ENCODE assay signal across 9 mouse cellular contexts in genomic region chr10:75834250-75834649, GRCm38 (mm10). TPM values are rescaled to one million over a fixed set of nuclear protein-coding genes. Genes with fewer than 3 reads are reported as not detected.
DNase-seq lines count a peak whose midpoint lies in the region; ATAC-seq lines count a peak whose summit lies in the region.
"Had no signal": no experiment of that assay in that cellular context is flagged by ENCODE, and none has a peak within 500 bp of the region (broad histone marks: within the 10 kb centered on the region; RNA-seq: fewer than 3 reads in every experiment).

No protein-coding gene starts in this region.

- peak overlapping the region; percentile 70 for H3K27ac ChIP-seq in embryonic facial prominence, embryonic 10.5 days (replicated peaks)
- H3K27ac ChIP-seq in lung, embryonic 16.5 days (ENCODE audit: low read length): peak overlapping the region; percentile 93

- H3K9ac ChIP-seq in lung, embryonic 16.5 days (ENCODE audit: low read length): peak overlapping the region; percentile 73

- peak; percentile 58 for DNase-seq in left cerebral cortex, postnatal 4 days
- no peak for DNase-seq in left cerebral cortex, adult 11 months (ENCODE audit: low spot score)
- peak; percentile 82 for DNase-seq in embryonic facial prominence, embryonic 10.5 days (ENCODE audit: low spot score)
- peak; percentile 76 for DNase-seq in heart, adult 8-10 months (ENCODE audit: low spot score)
- DNase-seq in kidney, adult 8-10 months: peak; percentile 92 to 94
- DNase-seq in ovary, adult 18-20 months (ENCODE audit: low spot score): peak; percentile 65
- peak; percentile 88 for DNase-seq in thymus, postnatal 4 days

- peaks cover 52% of the 10 kb centered on the region for H3K4me1 ChIP-seq in embryonic facial prominence, embryonic 10.5 days
- peaks cover 49% of the 10 kb centered on the region for H3K4me1 ChIP-seq in lung, embryonic 16.5 days (replicated peaks; ENCODE audit: control insufficient read depth, insufficient read depth, low read length)

- intact Hi-C loops in left cerebral cortex, postnatal 4 days (cut with DNase I): loop anchor here (10.0 kb wide), 1 partner anchor 59 kb away; the partner anchor contains the start of gene Ddt

- H3K36me3 ChIP-seq in embryonic facial prominence, embryonic 10.5 days (replicated peaks): no peaks in the 10 kb centered on the region
- H3K36me3 ChIP-seq in lung, embryonic 16.5 days (ENCODE audit: control insufficient read depth, insufficient read depth, low read length): no peaks in the 10 kb centered on the region

- ATAC-seq in lung, embryonic 16.5 days (ENCODE audit: low read depth): 0 out of 2 replicates have a peak, but pooled peaks have one; percentile 9

- H3K4me3 ChIP-seq in embryonic facial prominence, embryonic 10.5 days: peak overlapping the region; percentile 58
- peak overlapping the region; percentile 60 for H3K4me3 ChIP-seq in lung, embryonic 16.5 days (ENCODE audit: low read length)

- peak overlapping the region; percentile 85 for H3K4me2 ChIP-seq in lung, embryonic 16.5 days (ENCODE audit: low read depth, low read length)

- under 1% methylated on average over 21 of the region's 21 CpGs for WGBS in embryonic facial prominence, embryonic 10.5 days
- WGBS in lung, embryonic 16.5 days: 3% methylated on average over 21 of the region's 21 CpGs

- peaks cover 29% of the 10 kb centered on the region for H3K27me3 ChIP-seq in embryonic facial prominence, embryonic 10.5 days (replicated peaks; ENCODE audit: low read depth, poor library complexity, severe bottlenecking)
- H3K27me3 ChIP-seq in lung, embryonic 16.5 days (ENCODE audit: control insufficient read depth, insufficient read depth, low read depth, low read length): no peaks in the 10 kb centered on the region

- no peaks in the 10 kb centered on the region for H3K9me3 ChIP-seq in embryonic facial prominence, embryonic 10.5 days
- H3K9me3 ChIP-seq in lung, embryonic 16.5 days (ENCODE audit: control insufficient read depth, low read length): no peaks in the 10 kb centered on the region

RNA-seq across cellular contexts. Expression of gene Gstt2, which starts 3.0 kb away (rescaled TPM):
- total RNA-seq in left cerebral cortex, postnatal 4 days (2021): 1 to 10 TPM; 3.6 to 4.3 TPM
- polyA plus RNA-seq in embryonic facial prominence, embryonic 10.5 days (2016; fragmentation: Nextera tagmentation; extraction: Ambion mirVana): 6.8 and 8.5 TPM in 2 replicates
- 10 to 100 TPM in 3 of 4 experiments, 1 to 10 TPM in 1; 7.3 to 16.9 (median 13.2) TPM for total RNA-seq in heart, adult 8-10 months (2022)
- 51.9 and 60.7 TPM in 2 replicates for polyA plus RNA-seq in lung, embryonic 16.5 days (2015; fragmentation: Nextera tagmentation; extraction: Ambion mirVana)

RNA-seq across cellular contexts. Expression of gene Gstt4, which starts 11.9 kb away (rescaled TPM):
- total RNA-seq in left cerebral cortex, postnatal 4 days (2021): not detected
- polyA plus RNA-seq in embryonic facial prominence, embryonic 10.5 days (2016; fragmentation: Nextera tagmentation; extraction: Ambion mirVana): 0.21 TPM in 1 of 2 replicates, not detected in the other
- not detected for total RNA-seq in heart, adult 8-10 months (2022)
- polyA plus RNA-seq in lung, embryonic 16.5 days (2015; fragmentation: Nextera tagmentation; extraction: Ambion mirVana): not detected in 2 replicates
- total RNA-seq: MEL had no signal

RNA-seq across cellular contexts. Expression of gene Mif, which starts 25.8 kb away (rescaled TPM):
- total RNA-seq in left cerebral cortex, postnatal 4 days (2021): 100 to 1,000 TPM; 844 to 864 TPM
- 3,361 and 3,650 TPM in 2 replicates for polyA plus RNA-seq in embryonic facial prominence, embryonic 10.5 days (2016; fragmentation: Nextera tagmentation; extraction: Ambion mirVana)
- total RNA-seq in heart, adult 8-10 months (2022): 100 to 1,000 TPM; 216 to 258 (median 253) TPM
- polyA plus RNA-seq in lung, embryonic 16.5 days (2015; fragmentation: Nextera tagmentation; extraction: Ambion mirVana): 1,432 and 1,479 TPM in 2 replicates

RNA-seq across cellular contexts. Expression of gene Gstt1, which starts 35.9 kb away (rescaled TPM):
- total RNA-seq in left cerebral cortex, postnatal 4 days (2021): 1 to 10 TPM; 6.6 to 9.4 TPM
- 3.0 and 4.3 TPM in 2 replicates for polyA plus RNA-seq in embryonic facial prominence, embryonic 10.5 days (2016; fragmentation: Nextera tagmentation; extraction: Ambion mirVana)
- total RNA-seq in heart, adult 8-10 months (2022): 10 to 100 TPM; 15.7 to 26.4 (median 22.1) TPM
- 36.2 and 42.8 TPM in 2 replicates for polyA plus RNA-seq in lung, embryonic 16.5 days (2015; fragmentation: Nextera tagmentation; extraction: Ambion mirVana)

RNA-seq across cellular contexts. Expression of gene Gstt3, which starts 53.0 kb away (rescaled TPM):
- total RNA-seq in left cerebral cortex, postnatal 4 days (2021): under 1 TPM; 0.60 to 0.70 TPM
- 2.4 and 4.3 TPM in 2 replicates for polyA plus RNA-seq in embryonic facial prominence, embryonic 10.5 days (2016; fragmentation: Nextera tagmentation; extraction: Ambion mirVana)
- 1 to 10 TPM; 3.0 to 5.6 (median 5.0) TPM for total RNA-seq in heart, adult 8-10 months (2022)
- polyA plus RNA-seq in lung, embryonic 16.5 days (2015; fragmentation: Nextera tagmentation; extraction: Ambion mirVana): 34.2 and 36.4 TPM in 2 replicates
